Mouse (Mus musculus) testis, adult 2 months (tissue): ENCODE data around the gene Sort1. TPM values are rescaled to one million over a fixed set of nuclear protein-coding genes. Genes with fewer than 3 reads are reported as not detected.

ENCODE experiments used
- H3K27ac ChIP-seq: fragments of 200-500 bp; 2 replicates; pipeline ENCODE4 v1.5.1; 2012; ENCODE audit warnings: low read depth, low read length; ENCODE audit not compliant: control insufficient read depth, insufficient read depth
- H3K27me3 ChIP-seq: fragments of 200-500 bp; 2 replicates; pipeline ENCODE4 v1.6.1; 2012; ENCODE audit warnings: mild to moderate bottlenecking, low read length, moderate library complexity; ENCODE audit not compliant: control insufficient read depth, insufficient read depth
- H3K36me3 ChIP-seq: fragments of 200-500 bp; 2 replicates; pipeline ENCODE4 v1.6.1; 2012; ENCODE audit warnings: mild to moderate bottlenecking, low read length; ENCODE audit not compliant: control insufficient read depth, insufficient read depth
- H3K4me1 ChIP-seq: fragments of 200-500 bp; 2 replicates; pipeline ENCODE4 v1.6.1; 2012; ENCODE audit warnings: low read length; ENCODE audit not compliant: control insufficient read depth, insufficient read depth
- H3K4me3 ChIP-seq: fragments of 200-500 bp; 2 replicates; pipeline ENCODE4 v1.5.1; 2012; ENCODE audit warnings: low read depth, mild to moderate bottlenecking, low read length, moderate library complexity, mixed read lengths; ENCODE audit not compliant: control insufficient read depth
- CTCF ChIP-seq: fragments of 200-500 bp; IDR thresholded peaks from 2 replicates; pipeline ENCODE4 v1.5.1; 2012; ENCODE audit warnings: low read depth, mild to moderate bottlenecking, inconsistent platforms, low read length, moderate library complexity; ENCODE audit not compliant: control insufficient read depth, insufficient read depth, insufficient replicate concordance
- POLR2A ChIP-seq: fragments of 200-500 bp; IDR thresholded peaks from 2 replicates; pipeline ENCODE4 v1.6.1; 2012; ENCODE audit warnings: low read depth, mild to moderate bottlenecking, inconsistent platforms, low read length, moderate library complexity; ENCODE audit not compliant: control insufficient read depth
- polyA plus RNA-seq: library from polyadenylated mRNA; depleted of rRNA; stranded (reverse); fragments of >200 nt; gene quantifications from 2 replicates; pipeline ENCODE4 v1.2.3, GENCODE M21; 2012

Sort1 gene
- polyA plus RNA-seq, 1 experiment, result 51.4 TPM

DNA sequence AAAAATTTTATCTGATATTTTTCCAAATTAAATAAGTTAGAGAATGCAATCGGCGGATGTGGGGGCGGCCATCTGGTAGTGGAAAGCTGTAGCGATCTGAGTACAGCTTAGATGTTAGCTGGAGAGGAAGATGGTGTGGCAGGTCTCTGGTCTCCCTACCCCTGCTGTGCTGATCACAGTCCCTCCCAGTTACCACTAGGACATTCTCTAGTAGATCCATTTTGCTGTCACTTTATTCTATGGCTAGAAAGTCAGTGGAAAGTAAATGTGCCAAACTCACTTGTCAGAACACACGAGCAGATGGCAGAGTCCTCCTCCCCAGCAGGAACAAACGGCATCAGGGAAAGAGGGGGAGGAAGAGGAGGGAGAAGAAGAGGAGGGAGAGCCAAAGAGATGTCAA, 74.6 kb downstream of the Sort1 start:
- Histone ChIP-seq H3K36me3 (no peaks in the 10 kb centered on the region), H3K4me3 (no peak overlapping the region), H3K27ac (no peak overlapping the region), H3K4me1 (no peaks in the 10 kb centered on the region), H3K27me3 (no peaks in the 10 kb centered on the region)
- no peak for TF ChIP-seq POLR2A
- TF ChIP-seq CTCF, result no peak

DNA sequence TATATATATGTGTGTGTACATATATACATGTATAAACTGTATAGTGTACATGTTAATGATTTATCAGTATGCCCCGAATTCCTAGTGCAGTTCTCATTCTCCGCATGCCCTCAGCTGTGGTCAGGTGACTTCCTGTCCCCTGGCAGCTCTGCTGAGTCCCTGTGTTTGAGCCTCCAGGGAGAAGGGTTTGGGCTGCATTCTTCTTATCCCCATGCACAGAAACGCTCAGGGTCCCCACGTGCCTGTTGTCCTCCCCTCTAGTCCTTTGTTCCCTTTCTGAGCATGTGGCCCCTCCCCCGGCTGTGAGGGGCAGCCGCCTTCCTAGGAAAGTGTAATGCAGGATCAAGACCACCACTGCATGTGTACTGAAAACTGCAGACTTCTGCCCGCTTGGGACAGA, 77.0 kb downstream of the Sort1 start:
- H3K4me3 ChIP-seq, result no peak overlapping the region
- H3K4me1 ChIP-seq, result no peaks in the 10 kb centered on the region
- no peaks in the 10 kb centered on the region for H3K27me3 ChIP-seq
- H3K36me3 ChIP-seq, result no peaks in the 10 kb centered on the region
- H3K27ac ChIP-seq, result no peak overlapping the region
- TF ChIP-seq POLR2A, result no peak
- TF ChIP-seq CTCF, result no peak

DNA sequence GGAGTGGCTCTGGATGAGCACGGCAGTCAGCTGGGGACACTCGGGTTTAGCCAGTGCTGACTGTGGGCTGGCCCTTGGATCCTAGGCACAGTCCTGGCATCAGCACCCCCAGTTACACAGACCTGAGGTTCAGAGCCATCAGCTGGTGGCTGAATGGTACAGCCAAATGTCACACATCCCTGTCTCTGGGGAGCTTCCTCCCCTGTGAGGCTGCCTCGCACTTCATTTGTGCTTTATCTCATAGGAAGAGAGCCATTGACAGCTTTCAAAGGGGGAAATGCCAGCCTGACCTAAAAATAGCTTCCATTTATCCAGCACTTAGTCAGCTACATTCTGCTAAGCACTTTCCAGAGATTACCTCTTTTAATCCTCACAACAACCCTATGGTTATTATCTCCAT, 79.7 kb downstream of the Sort1 start:
- H3K4me3 ChIP-seq, result no peak overlapping the region
- no peaks in the 10 kb centered on the region for H3K27me3 ChIP-seq
- peaks cover 3% of the 10 kb centered on the region; the same call in 1 of the 2 replicates for H3K4me1 ChIP-seq
- H3K36me3 ChIP-seq, result no peaks in the 10 kb centered on the region
- no peak overlapping the region for H3K27ac ChIP-seq
- TF ChIP-seq CTCF (no peak), POLR2A (no peak)

DNA sequence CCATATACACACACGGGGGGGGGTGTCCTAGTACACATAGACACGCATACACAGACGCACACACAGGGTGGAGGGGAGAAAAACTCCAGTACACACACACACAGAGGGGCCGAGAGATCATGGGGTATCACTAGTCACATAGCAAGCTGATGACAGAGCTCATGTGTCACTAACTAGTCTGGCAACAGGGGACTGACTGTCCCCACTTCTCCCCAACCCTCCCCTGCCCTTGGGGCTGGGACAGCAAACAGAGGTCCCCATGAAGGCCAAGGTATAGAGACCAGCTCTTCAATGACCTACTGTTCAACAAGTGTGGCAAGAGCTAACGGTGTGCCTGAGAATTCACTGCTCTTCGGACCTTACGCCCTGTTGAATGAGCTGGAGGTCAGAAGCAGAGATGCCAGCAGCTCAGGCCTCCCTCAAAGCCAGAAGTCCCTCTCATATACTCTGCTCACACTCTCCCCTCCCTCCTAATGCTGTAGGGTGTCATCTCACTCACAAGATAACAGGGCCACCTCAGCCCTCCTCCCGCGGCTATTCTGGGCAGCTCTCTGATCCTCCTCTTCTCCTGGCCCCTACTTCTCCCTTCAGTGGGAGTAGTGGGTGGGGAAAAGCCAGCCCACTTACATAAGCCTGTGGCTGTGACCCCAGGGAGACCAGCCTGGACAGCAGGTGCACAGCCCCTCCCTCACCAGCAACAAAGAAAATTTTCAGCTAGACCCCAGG, 80.6 kb downstream of the Sort1 start, which contains the start of gene Mybphl:
Gene Mybphl, plus strand, starts transcription at position 642 of the 726 bp plus-strand sequence.
- no peak for TF ChIP-seq CTCF
- TF ChIP-seq POLR2A, result no peak
- peaks cover 3% of the 10 kb centered on the region; the same call in 1 of the 2 replicates for H3K4me1 ChIP-seq
- no peak within 1 kb of the TSS for H3K27ac ChIP-seq
- H3K27me3 ChIP-seq, result no peaks in the 10 kb centered on the region
- H3K4me3 ChIP-seq, result no peak within 1 kb of the TSS
- no peaks in the 10 kb centered on the region for H3K36me3 ChIP-seq

DNA sequence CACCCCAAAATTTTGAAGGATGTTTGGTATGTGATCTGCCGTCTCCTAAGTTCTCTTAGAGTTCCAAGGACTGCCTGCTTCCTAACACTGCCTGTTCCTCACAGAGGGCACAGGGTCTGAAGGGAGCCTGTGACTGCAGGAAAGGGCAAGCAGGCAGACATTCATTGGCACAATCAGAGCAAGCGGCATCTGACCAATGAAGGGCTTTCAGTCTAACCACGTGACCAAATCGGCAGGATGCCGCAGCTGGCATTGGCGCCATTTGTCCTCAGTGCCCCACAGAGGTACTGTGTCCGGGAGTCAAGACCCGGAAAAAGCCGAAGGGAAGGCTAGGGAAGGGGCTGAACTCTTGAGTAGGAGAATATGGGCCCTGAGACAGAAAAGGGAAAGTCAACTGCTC, 83.3 kb downstream of the Sort1 start:
- peak overlapping the region; percentile 36 for H3K4me3 ChIP-seq
- no peaks in the 10 kb centered on the region for H3K27me3 ChIP-seq
- TF ChIP-seq POLR2A, result no peak
- TF ChIP-seq CTCF, result no peak
- H3K27ac ChIP-seq, result no peak overlapping the region
- no peaks in the 10 kb centered on the region for H3K36me3 ChIP-seq
- peaks cover 3% of the 10 kb centered on the region; the same call in 1 of the 2 replicates for H3K4me1 ChIP-seq

DNA sequence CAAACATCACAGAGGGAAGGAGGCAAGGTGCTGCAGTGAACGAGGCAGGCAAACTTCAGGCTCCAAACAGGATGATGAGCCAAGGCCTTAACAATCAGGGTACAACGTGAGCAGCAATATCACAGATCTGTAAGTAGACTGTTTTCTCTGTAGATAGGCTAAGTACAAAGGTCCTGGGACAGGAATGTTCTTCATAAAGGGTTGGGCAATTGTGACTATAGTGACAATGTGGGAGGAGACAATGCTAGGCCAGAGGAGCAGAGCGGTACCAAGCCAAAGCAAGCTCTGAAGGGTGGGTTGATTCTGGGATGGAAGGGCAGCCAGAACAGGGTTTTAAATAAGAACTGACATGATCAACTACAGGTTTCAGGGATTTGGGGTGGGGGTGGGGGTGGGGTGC, 83.9 kb downstream of the Sort1 start:
- Histone ChIP-seq H3K4me3 (no peak overlapping the region), H3K36me3 (no peaks in the 10 kb centered on the region), H3K27ac (no peak overlapping the region), H3K27me3 (no peaks in the 10 kb centered on the region), H3K4me1 (peaks cover 3% of the 10 kb centered on the region; the same call in 1 of the 2 replicates)
- no peak for TF ChIP-seq POLR2A

DNA sequence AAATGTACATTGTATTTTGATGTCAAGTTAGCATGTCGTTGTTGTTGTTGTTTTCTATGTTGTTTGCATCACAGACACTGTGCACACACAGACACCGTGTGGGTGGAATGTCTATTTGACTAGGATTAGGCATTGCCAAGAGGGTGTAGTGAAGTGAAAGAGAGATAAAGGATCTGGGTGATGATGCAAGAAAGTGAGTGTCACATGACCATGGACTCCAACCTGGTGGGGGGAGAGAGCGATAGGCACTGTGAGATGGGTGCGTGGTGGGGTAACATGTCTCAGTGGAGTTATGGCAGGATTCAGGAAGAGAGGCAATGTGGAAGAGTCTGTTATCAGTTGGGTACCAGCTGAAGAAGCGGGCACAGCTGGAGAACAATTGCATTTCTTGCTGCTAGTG, 84.8 kb downstream of the Sort1 start:
- no peaks in the 10 kb centered on the region for H3K27me3 ChIP-seq
- H3K36me3 ChIP-seq, result no peaks in the 10 kb centered on the region
- H3K4me1 ChIP-seq, result peaks cover 3% of the 10 kb centered on the region; the same call in 1 of the 2 replicates
- no peak overlapping the region for H3K4me3 ChIP-seq
- no peak for TF ChIP-seq POLR2A
- TF ChIP-seq CTCF, result no peak
- H3K27ac ChIP-seq, result no peak overlapping the region

DNA sequence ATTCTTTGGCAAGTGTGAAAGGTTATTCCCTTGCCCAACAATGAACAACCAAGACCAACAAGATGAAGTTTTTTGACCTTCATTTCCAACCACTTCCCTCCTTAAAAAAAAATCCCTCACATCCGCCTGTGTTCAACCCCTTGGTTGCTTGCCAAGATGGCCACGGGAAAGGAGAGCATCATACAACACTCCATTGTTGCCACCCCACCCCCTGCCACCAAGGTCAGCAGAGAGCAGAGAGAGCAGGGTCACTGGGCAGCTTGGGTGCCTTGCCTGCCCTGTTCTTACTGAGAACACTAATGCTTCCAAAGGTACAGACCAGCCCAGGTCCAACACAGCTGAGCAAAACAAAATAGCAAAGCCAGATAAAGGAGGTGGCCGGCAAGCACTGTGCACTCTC, 88.4 kb downstream of the Sort1 start:
- TF ChIP-seq CTCF (no peak), POLR2A (no peak)
- H3K36me3 ChIP-seq, result no peaks in the 10 kb centered on the region
- H3K4me1 ChIP-seq, result peaks cover under 1% of the 10 kb centered on the region; the same call in 1 of the 2 replicates
- no peaks in the 10 kb centered on the region for H3K27me3 ChIP-seq
- no peak overlapping the region for H3K4me3 ChIP-seq
- no peak overlapping the region for H3K27ac ChIP-seq
